Mouse (Mus musculus) layer of hippocampus, adult 9-11 months (tissue): ENCODE measurements around the gene Akap13.

ENCODE experiments used
- DNase-seq: peaks from one replicate; pipeline ENCODE4 v3.0.0; 2022

The Akap13 gene

DNA sequence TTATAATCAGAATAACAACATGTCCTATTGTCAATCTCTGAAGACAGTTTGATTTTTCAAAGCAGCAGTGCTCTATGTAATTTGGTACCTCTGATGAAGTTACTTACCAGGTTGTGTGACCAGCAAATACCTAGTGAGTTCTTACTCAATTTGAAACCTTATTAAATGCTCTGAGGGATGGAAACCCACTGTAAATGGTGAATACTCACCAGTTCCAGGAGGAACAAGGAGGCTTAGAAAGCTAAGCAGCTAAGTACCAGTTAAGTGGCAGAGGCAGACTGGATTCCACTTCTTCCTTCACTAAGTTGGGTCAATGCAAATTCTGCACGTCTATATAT is 231.5 kb downstream of the Akap13 start:
- no peak for DNase-seq

DNA sequence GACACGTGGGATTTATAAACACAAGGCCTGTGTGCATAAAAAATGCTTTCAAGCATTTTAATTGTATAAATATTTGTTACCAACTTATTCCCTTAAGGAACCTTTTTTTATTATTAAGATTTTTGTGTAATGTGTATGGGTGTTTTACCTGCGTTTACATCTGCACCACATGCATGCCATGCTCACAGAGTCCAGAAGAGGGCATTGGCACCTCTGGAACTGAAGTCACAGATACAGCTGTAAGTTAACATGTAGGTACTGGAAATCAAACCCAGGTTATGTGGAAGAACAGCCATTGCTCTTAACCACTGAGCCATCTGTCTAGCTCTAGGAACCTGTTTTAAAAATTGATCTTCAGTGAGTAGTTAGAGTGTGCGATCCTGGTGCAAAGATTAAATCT is 232.8 kb downstream of the Akap13 start:
- DNase-seq = no peak

DNA sequence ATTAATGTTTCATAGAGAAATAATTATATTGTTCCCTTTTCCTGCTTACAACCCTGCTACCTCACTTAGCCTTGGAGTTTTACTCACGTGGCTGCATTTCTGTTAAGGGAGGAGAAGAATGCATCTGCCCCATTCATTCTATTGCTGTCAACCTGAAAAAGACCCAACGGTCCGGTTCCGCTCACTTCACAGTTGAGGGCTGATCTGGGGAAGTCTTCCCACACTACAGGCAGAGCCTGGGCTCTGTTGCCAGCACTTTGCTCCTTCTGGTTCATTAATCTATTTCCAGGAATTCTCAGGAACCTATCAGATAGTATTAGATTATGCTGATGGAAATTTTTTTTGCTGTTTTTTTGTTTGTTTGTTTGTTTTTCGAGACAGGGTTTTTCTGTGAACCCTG is 239.4 kb downstream of the Akap13 start:
- no peak for DNase-seq

- no peak for DNase-seq
Observed at GRCm38 (mm10) chr7:75699836-75700235, 244.5 kb downstream of the Akap13 start.

DNA sequence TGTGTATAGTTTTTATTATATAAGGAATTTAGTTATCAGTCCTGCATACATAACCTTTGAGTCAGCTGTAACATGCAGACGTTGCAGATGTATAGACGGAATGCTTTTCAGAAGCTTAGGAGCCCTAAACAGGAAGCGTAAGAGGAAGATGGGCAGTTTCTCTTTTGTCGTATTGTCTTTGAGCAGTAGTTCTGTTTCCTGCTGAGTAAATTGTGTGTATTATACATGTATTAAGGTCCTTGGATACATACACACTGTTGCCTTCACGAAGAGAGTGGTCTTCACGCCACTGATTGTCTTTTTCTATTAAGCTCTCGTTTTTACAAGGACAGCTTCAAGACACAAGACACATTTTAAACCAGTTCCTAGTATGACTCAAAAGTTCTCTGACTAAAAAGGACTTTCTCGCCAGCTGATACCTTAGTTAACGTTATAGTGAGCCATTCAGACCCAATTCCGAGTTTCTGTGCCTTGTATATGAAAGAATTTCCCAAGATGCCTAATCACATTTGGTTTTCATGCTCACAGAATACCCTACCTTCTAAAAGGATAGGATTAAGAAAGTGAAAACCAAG is 245.5 kb downstream of the Akap13 start:
- no peak for DNase-seq

DNA sequence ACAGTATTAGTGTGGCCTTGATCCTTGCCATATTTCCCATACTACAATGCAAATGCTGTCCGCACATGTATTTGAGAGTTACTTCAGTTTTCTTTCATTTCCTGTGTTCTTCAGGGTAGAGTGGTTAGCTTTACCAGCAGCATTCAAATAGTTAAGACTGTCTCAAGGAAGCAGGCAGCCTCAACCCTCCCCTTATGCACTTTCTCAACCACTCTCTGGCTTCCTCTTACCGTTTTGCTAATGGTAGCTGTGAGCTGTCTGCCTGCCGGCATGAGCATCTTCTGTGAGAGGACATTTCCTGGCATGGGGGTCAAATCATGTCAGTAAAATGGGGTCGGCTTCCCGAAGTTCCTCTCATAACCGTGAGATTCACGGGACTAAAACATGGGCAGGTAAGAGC is 246.4 kb downstream of the Akap13 start:
- DNase-seq = peak; percentile 36

- DNase-seq = no peak
Observed at GRCm38 (mm10) chr7:75702368-75702767, 247.0 kb downstream of the Akap13 start.

GRCm38 (mm10) chr7:75702966-75703645 is 247.8 kb downstream of the Akap13 start:
- no peak for DNase-seq

DNA sequence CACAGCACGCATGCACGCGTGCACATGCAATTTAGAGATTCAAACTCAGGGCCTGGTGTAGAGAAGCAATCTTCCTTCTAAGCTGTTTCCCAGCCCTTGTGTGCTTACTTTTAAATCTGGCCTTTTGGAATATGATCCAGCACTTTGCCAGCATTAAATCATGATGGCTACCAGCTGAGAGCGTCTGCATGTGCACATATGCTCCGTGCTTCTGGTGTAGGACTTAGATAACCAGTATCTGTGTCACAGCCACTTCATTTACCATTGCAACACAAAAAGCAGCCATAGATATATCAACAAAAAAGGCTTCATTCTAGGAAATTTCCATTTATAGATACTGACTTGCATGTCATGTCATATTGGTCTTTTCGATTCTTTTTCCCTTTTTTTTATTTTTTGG is 249.5 kb downstream of the Akap13 start:
- DNase-seq = no peak

DNA sequence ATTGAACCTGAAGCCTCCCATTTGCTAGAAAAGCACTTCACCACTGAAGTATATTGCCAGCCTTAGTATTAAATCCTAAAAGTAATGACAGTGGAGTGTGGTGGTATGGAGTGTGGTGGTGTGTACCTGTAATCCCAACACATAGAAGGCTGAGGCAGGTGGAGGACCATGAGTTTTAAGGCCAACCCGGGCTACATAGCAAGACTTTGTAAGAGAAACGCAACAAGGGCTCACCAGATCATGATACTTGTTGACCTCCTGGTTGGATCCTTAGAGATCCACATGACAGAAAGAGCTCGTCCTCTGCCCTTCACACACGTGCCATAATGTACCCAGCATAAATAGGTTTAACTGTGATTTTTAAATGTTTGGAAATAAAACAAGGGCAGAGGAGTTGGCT is 254.6 kb downstream of the Akap13 start:
- no peak for DNase-seq

- no peak for DNase-seq
Observed at GRCm38 (mm10) chr7:75710920-75711319, 255.6 kb downstream of the Akap13 start.

- DNase-seq = no peak
Observed at GRCm38 (mm10) chr7:75711436-75711835, 256.1 kb downstream of the Akap13 start.

DNA sequence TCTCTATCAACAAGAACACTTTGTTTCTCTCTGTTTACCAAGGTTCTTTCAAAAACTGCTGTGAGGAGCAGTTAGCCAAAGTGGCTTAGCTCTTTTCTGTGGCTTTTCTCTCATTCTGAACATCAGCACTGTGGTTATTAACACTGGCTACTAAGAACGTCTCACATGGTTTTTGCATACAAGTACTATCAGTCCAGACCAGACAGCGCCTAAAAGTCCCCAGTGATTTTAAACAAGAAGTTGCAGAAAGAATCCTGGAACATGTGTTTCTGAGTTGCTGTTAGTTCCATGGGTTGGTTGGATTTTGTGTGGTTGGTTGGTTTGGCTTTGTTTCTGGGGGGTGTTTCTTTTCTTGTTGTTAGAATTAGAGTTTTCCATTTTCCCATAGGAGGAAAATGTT is 257.5 kb downstream of the Akap13 start:
- DNase-seq = no peak

GRCm38 (mm10) chr7:75713959-75714358 is 258.6 kb downstream of the Akap13 start:
- no peak for DNase-seq

- DNase-seq = no peak
Observed at GRCm38 (mm10) chr7:75715026-75715425, 259.7 kb downstream of the Akap13 start.

GRCm38 (mm10) chr7:75715939-75716338 is 260.6 kb downstream of the Akap13 start:
- DNase-seq = no peak

- DNase-seq = no peak
Observed at GRCm38 (mm10) chr7:75717349-75717748, 262.0 kb downstream of the Akap13 start.

DNA sequence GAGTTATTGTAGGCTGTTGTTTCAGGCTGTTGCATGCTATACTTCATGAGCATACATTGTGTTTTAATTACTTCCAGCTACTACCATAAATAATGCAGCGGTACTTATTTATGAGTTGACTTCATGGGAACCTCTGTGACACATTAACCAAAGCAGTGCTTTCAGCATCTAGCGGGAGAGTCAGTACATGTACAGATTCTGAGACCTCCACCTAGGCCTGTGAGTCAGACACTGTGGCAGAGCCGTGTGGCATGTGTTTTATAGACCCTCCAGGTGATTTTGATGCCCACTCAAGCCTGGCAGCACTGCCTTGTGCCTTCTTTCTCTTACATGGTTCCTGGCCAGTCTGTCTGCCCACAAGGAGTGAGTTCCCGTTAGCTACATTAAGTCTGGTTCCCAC is 266.0 kb downstream of the Akap13 start:
- DNase-seq = no peak

DNA sequence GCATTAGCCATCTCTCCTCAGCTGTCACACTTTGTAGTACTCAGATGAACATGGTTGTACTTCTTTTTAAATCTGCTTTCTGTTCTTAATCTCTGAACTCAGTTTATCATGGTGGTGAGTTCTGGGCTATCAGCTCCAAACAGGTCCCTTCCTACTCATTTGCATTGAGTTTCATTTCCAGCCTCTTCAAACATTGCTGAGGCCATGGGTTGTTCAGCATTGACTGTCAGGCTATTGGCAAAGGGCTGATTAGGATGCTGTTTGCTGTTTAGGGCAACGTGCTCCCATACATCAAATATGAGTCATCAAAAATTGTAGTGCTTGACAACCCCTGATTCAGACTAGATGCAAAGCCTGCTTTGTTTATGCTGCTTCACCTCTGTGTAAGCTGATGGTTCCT is 268.7 kb downstream of the Akap13 start:
- DNase-seq = no peak

DNA sequence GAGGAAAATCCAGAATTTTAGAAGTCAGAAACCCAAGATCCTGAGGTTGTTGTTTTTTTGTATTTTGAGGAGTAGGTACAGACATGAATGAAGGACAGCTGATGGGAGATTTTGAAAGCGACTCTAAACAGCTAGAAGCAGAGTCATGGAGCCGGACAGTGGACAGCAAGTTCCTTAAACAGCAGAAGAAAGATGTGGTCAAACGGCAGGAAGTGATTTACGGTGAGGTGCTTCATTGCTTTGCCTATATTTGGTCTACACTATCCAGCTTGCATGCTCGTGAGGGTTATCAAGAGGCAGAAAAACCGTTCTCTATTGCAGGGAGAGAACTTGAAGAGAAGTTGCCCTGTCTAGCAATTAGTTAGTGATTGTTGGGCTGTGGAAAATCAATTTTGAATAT is 270.6 kb downstream of the Akap13 start:
- DNase-seq = no peak

DNA sequence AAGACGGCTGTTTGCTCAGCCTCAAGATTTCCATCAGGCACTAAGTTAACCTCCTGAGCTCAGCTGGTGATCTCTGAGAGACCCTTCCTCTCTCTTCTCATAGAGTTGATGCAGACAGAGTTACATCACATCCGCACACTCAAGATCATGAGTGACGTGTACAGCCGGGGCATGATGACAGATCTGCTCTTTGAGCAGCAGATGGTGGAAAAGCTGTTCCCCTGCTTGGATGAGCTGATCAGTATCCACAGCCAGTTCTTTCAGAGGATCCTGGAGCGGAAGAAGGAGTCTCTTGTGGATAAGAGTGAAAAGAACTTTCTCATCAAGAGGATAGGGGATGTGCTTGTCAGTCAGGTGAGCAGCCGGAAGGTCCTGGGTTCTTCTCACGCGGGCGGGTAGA is 271.5 kb downstream of the Akap13 start:
- peak; percentile 57 for DNase-seq

DNA sequence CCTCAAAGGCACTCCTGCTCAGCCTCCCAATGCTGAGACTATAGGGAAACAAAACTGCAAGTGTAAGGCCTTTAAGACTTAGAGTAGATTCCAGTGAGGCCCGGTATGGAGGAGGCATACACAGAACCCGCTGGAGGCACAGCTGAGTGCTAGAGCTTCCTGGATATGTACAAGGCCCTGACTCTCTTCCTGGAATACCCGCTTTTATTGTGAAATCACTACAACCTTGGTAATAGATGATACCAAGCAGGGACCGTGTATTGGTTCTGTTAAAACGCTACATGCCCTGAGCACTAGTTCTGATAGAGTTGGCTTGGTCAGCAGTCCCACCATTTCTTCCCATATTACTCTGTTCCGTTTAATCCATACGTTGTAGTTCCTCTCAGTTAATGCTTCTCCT is 274.3 kb downstream of the Akap13 start:
- no peak for DNase-seq

DNA sequence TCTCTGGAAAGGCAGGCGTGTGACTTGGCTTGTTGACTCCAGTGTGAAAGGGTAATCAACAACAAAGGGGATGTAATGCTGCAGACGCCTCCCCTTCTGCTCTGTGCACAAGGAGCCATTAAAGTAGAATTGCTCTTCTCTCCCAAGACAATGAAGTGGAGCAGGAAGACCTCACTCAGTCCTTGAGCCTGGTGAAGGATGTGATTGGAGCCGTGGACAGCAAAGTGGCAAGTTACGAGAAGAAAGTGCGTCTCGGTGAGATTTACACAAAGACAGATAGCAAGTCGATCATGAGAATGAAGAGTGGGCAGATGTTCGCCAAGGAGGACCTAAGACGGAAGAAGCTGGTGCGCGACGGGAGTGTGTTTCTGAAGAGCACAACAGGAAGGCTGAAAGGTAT is 274.9 kb downstream of the Akap13 start:
- DNase-seq = no peak

DNA sequence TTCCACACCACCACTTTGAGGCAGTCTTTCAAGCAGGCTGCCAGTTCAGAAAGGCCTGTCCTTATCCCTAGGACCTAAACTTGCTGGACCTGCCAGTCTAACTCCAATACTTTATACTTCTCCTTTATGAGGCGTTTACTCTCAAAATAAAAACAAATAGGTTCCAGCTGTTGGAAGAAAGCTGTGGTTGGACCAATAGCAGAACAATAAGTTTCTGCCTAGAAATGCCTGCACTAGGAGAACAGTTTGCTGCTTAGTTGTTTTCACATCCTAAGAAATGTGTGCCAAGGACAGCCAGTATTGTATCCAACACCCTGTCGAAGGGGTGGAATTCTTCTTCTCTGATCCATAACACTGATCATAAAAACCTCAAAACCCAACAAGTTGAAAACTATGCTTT is 276.6 kb downstream of the Akap13 start:
- no peak for DNase-seq

- no peak for DNase-seq
Observed at GRCm38 (mm10) chr7:75733166-75733565, 277.8 kb downstream of the Akap13 start.
